Comparison of ENCODE assay signal across 8 mouse cellular contexts in the genomic region with DNA sequence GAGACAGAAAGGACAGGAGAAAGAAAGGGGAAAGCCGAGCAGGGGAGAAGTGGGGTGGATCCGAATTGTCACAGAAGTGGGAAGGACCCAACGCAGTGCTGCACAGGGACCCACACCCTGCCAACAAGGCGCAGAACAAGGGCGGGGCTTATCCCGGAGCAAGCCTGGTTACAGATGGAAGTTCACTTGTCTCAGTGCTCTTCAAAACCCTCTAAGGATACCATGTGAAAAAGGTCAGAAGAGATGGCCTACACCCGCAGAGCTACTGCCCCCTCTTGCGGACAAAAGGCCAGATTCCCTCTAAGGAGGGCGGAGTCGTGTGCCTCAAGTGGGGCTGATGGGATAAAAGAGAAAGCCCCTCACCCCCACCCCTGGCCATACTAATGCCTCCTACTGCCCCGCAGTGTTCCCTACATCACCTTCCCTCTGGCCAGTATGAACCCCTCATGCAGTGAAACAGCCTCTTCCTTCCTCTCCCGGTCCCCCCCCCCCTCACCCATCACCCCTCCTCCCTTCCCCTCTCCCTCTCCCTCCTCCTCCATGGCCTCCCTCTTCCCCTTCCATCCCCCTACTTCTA.
DNase-seq lines count a peak whose midpoint lies in the region; ATAC-seq and TF ChIP-seq lines count a peak whose summit lies in the region.
"Had no signal": no experiment of that assay in that cellular context is flagged by ENCODE, and none has a peak within 500 bp of the region (broad histone marks: within the 10 kb centered on the region; RNA-seq: fewer than 3 reads in every experiment).

No protein-coding gene starts in this region.

- WGBS in liver, adult 2 months = 31% methylated on average over 11 of the region's 12 CpGs
- 21% methylated on average over 11 of the region's 12 CpGs for whole genome bisulfite sequencing in embryonic facial prominence, embryonic 11.5 days
- 35% methylated on average over 12 of the region's 12 CpGs for whole genome bisulfite sequencing in hindbrain, postnatal 0 days
- 28% methylated on average over 12 of the region's 12 CpGs for WGBS in stomach, postnatal 0 days

- TF ChIP-seq EP300 in stomach, postnatal 0 days (optimal IDR thresholded peaks at IDR 0.05) = no peak

- no peak for TF ChIP-seq POLR2A in liver, adult 2 months (IDR thresholded peaks at IDR 0.05; ENCODE audit: extremely low read depth, insufficient read depth, low read length)

- no peaks in the 10 kb centered on the region for H3K4me1 ChIP-seq in liver, adult 2 months (ENCODE audit: control insufficient read depth, insufficient read depth, low read length)
- H3K4me1 ChIP-seq in embryonic facial prominence, embryonic 11.5 days (ENCODE audit: control insufficient read depth, insufficient read depth, low read length) = no peaks in the 10 kb centered on the region; the same call in 1 of the 2 replicates
- peaks cover 18% of the 10 kb centered on the region for H3K4me1 ChIP-seq in hindbrain, postnatal 0 days (ENCODE audit: insufficient read depth, low read length)
- H3K4me1 ChIP-seq in stomach, postnatal 0 days (replicated peaks; ENCODE audit: control insufficient read depth, insufficient read depth) = no peaks in the 10 kb centered on the region

- no peaks in the 10 kb centered on the region for H3K36me3 ChIP-seq in liver, adult 2 months (ENCODE audit: control insufficient read depth, insufficient read depth, low read length)
- H3K36me3 ChIP-seq in embryonic facial prominence, embryonic 11.5 days (replicated peaks; ENCODE audit: control insufficient read depth, insufficient read depth, low read depth, low read length) = no peaks in the 10 kb centered on the region
- H3K36me3 ChIP-seq in hindbrain, postnatal 0 days (ENCODE audit: insufficient read depth, low read length) = no peaks in the 10 kb centered on the region
- no peaks in the 10 kb centered on the region for H3K36me3 ChIP-seq in stomach, postnatal 0 days (ENCODE audit: control insufficient read depth, insufficient read depth, low read length)

- no peak overlapping the region for H3K4me2 ChIP-seq in embryonic facial prominence, embryonic 11.5 days (ENCODE audit: low read depth, low read length)
- H3K4me2 ChIP-seq in hindbrain, postnatal 0 days (ENCODE audit: low read depth, low read length) = no peak overlapping the region
- H3K4me2 ChIP-seq in stomach, postnatal 0 days (replicated peaks; ENCODE audit: low read depth) = no peak overlapping the region

- H3K27me3 ChIP-seq in liver, adult 2 months (ENCODE audit: control insufficient read depth, insufficient read depth, low read length) = no peaks in the 10 kb centered on the region
- H3K27me3 ChIP-seq in embryonic facial prominence, embryonic 11.5 days (ENCODE audit: control insufficient read depth, insufficient read depth, low read length) = no peaks in the 10 kb centered on the region
- no peaks in the 10 kb centered on the region for H3K27me3 ChIP-seq in hindbrain, postnatal 0 days (ENCODE audit: insufficient read depth, low read length)
- H3K27me3 ChIP-seq in stomach, postnatal 0 days (ENCODE audit: control insufficient read depth, insufficient read depth, low read length) = no peaks in the 10 kb centered on the region

- H3K79me2 ChIP-seq in liver, adult 2 months (ENCODE audit: control insufficient read depth, insufficient read depth, low read length) = no peaks in the 10 kb centered on the region

- no peak overlapping the region for H3K4me3 ChIP-seq in liver, adult 2 months (ENCODE audit: insufficient read depth, low read depth, low read length)
- H3K4me3 ChIP-seq in embryonic facial prominence, embryonic 11.5 days (ENCODE audit: low read depth, low read length) = no peak overlapping the region
- no peak overlapping the region for H3K4me3 ChIP-seq in hindbrain, postnatal 0 days (ENCODE audit: low read length)
- H3K4me3 ChIP-seq in stomach, postnatal 0 days (ENCODE audit: low read depth, low read length) = no peak overlapping the region

- 0 out of 2 replicates have a peak, but pooled peaks have one; percentile 6 for TF ChIP-seq CTCF in liver, adult 2 months (IDR thresholded peaks at IDR 0.05; ENCODE audit: low read depth, low read length)
- peak; percentile 46 for TF ChIP-seq CTCF in hindbrain, postnatal 0 days (IDR thresholded peaks at IDR 0.05; ENCODE audit: low read depth)
- peak; percentile 36 for TF ChIP-seq CTCF in stomach, postnatal 0 days (IDR thresholded peaks at IDR 0.05; ENCODE audit: low read depth)

- no peak overlapping the region for H3K9ac ChIP-seq in liver, adult 2 months (ENCODE audit: low read depth, low read length)
- no peak overlapping the region for H3K9ac ChIP-seq in embryonic facial prominence, embryonic 11.5 days (replicated peaks; ENCODE audit: low read length)
- H3K9ac ChIP-seq in hindbrain, postnatal 0 days (replicated peaks; ENCODE audit: low read length) = no peak overlapping the region
- H3K9ac ChIP-seq in stomach, postnatal 0 days (ENCODE audit: low read length) = no peak overlapping the region

- H3K27ac ChIP-seq in liver, adult 2 months (replicated peaks; ENCODE audit: insufficient read depth, low read depth, low read length) = no peak overlapping the region
- no peak overlapping the region for H3K27ac ChIP-seq in embryonic facial prominence, embryonic 11.5 days (replicated peaks; ENCODE audit: low read depth, low read length)
- 0 out of 2 replicates have a peak overlapping the region, but pooled peaks have one; percentile 23 for H3K27ac ChIP-seq in hindbrain, postnatal 0 days
- H3K27ac ChIP-seq in stomach, postnatal 0 days (replicated peaks) = no peak overlapping the region

- DNase-seq in liver, adult 2 months (ENCODE audit: extremely low read depth, low read depth, low spot score) = no peak
- DNase-seq in liver = no peak
- no peak for DNase-seq in embryonic facial prominence, embryonic 11.5 days (ENCODE audit: low spot score)
- no peak for DNase-seq in hindbrain, postnatal 0 days (ENCODE audit: low spot score)
- DNase-seq in stomach, postnatal 0 days (ENCODE audit: low spot score) = no peak
- no peak for DNase-seq in testis, postnatal 10 days (ENCODE audit: low spot score)
- DNase-seq in right cerebral cortex, postnatal 14 days = no peak
- DNase-seq: lung, postnatal 36 days had no signal

- H3K9me3 ChIP-seq in embryonic facial prominence, embryonic 11.5 days (replicated peaks; ENCODE audit: control insufficient read depth, low read length) = no peaks in the 10 kb centered on the region
- H3K9me3 ChIP-seq in hindbrain, postnatal 0 days (ENCODE audit: low read length) = no peaks in the 10 kb centered on the region
- H3K9me3 ChIP-seq in stomach, postnatal 0 days (ENCODE audit: control insufficient read depth, low read length) = no peaks in the 10 kb centered on the region

- 0 out of 2 replicates have a peak, but pooled peaks have one; percentile 12 for ATAC-seq in embryonic facial prominence, embryonic 11.5 days (replicated peaks; ENCODE audit: insufficient number of reproducible peaks, low FRiP score, low TSS enrichment, low read depth)
- ATAC-seq in hindbrain, postnatal 0 days = 0 out of 2 replicates have a peak, but pooled peaks have one; percentile 41
- no peak for ATAC-seq in stomach, postnatal 0 days (ENCODE audit: low FRiP score, low TSS enrichment)
